Mouse (Mus musculus) layer of hippocampus, postnatal 36 days (tissue): ENCODE results near the gene Lamc2. TPM values are rescaled to one million over a fixed set of nuclear protein-coding genes. Genes with fewer than 3 reads are reported as not detected.

Experiments
- DNase-seq, 2 experiments: peaks; one replicate each; pipeline ENCODE4 v3.0.0; 2022
- total RNA-seq, 2 experiments: library from RNA; stranded (reverse); gene quantifications; 2 replicates each; pipeline ENCODE4 v1.2.3; 2021

Gene Lamc2
- total RNA-seq, 2 experiments from 2014 or later = 1.6 to 2.1 TPM

DNA sequence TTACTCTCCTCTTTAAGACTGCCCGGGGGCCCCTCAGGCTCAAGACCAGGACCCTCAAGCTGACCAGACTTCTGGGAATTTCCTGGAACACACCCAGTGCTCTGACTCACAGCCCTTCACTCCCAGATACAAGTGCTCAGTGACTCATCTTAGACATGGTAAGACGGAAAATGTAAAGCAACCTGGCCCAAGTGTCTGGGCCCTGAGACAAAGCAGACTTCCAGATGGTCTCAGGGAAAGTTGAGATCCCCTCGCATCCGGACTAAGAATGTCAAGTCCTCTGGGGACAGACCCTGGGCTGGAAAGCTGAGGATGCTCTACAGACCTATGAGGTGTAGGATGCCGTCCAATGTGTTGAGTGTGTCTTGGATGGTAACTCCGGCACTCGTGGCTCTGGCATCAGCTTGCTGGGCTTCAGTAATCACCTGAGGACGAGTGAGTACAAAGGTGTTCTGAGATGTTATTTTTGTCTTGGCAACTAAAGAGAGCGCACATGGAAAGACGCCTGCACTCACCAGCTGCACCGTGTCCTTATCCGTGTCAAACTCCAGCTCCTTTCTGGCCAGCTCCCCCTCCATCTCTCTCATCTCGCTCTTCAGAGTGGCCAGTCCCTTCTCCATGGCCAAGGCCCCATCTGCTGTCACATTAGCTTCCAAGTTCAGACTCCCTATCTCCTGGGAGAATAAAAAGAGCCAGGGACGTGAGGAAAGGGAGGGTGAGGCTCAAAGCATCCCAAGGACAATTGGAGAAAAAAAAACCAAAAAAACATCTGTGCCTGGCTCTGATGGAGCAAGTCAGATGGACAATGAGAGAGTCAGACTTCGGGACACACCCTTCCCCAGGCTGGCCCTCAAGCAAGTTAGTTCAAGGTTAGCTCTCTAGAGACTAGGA, 59.5 kb downstream of the Lamc2 start:
- no peak for DNase-seq

DNA sequence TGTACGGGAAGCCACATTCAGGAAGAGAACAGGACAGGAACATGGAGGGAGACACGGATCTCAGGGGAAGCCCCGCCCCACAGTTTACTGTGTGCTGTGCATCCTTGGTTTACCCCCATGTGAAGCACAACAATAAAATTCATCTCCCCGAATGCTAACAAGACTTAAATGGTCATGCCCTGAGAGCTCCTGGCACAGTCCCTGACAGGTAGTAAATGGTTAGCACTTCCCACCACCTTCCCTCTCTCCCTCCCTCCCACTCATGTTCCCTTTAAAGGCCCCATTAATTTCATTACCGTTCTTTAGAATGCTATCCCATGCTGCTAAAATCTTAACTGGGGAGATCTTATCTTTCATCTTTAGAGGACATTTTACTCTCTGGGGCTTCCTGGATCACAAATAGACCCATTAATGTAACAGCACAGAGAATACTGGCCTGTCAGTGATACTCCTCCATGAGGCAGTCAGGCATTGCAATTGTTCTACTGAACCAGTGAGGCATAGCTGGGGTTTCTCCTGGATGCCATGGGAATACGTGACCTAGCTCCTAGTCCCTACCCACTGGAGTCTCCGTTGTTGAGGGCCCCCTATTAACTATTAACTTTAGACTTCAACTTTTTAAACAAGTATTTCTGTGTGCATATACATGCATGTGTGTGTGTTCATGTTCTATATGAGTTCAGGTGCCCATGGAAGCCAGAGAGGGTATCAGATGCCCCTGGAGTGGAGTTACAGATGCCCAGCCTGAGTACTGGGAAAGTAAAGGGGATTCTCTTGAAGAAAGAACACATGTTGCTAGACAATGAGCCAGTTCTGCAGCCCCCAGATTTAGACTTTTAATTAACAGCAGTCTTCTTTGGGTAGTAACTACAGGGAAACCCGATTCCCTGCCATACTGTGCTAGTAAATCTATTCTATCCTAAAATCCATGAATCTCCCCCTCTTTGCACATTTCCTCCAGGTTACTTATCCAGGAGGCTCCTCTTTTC, 60.7 kb downstream of the Lamc2 start:
- no peak for DNase-seq

DNA sequence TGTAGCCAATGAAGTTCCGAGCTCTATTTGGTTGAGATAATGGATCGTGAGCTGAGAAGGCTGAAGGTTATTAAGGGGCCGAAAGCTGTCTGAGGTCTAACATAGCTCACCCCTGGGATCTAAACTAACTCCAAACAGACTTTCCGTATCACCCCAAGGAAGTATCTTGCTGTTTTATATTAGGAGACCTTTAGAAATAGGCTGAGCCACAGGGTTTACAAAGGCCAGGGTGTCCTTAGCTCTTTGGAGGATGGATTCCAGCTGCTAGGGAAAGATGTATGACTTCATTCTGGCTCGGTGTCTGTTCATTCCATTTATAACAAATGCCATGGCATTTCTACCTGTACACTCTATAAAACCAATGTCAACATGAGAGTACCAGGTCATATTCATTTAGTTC, 61.7 kb downstream of the Lamc2 start:
- DNase-seq = no peak

DNA sequence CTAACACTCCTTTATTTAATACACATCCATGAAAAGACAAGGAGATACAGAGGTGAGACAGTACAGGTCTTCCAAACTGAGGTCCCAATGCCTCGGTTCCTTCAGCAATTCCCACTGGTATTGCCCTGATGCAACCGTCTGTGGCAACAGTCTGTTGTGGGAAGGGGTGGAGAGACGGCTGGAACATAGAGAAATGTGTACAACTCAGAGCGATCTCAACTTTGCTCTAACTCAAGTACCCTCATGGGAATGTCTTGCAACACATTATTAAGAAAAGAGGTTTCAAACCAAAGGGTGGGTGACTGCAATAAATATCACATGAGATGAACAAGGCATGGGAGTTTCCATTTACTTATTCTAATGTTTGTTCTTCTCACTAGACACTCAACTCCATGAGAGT, 63.5 kb downstream of the Lamc2 start:
- no peak for DNase-seq

DNA sequence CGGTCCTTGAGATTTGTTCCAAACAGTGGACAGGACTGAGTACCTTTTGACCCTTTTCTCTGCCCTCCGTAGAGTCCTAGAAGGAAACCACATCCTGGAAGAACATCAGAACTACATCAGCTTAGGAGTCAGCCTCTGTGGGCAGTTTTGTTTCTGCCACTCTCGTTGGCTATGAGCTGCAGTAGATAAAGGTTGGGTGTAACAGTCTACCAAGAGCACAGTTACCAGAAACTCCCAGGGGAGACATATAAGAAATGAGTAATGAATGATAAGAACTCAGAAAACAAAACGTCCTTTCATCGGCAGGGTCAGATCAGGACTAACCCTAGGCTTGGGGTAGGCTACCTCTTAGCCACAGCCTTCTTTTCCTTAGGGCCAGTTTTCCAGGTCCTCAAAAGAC, 64.9 kb downstream of the Lamc2 start:
- no peak for DNase-seq

DNA sequence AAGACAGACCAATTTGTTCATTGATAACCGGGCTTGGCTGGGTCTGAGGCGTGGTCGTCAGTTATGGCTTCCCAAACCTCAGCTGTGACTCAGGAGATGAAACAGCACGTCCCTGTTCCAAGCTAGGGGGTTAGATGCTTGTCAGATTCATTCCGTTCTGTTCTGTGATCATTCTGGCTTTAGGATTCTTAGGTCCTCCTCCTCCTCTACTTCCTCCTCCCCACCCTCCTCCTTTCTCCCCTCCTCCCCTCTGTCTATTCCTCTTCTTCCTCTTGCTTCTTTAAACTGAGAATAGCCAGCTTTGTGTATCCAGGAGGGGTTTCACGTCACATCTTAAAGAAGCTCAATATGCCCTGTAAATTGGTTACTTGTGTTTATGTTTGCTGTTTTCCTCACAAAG, 65.7 kb downstream of the Lamc2 start:
- no peak for DNase-seq

DNA sequence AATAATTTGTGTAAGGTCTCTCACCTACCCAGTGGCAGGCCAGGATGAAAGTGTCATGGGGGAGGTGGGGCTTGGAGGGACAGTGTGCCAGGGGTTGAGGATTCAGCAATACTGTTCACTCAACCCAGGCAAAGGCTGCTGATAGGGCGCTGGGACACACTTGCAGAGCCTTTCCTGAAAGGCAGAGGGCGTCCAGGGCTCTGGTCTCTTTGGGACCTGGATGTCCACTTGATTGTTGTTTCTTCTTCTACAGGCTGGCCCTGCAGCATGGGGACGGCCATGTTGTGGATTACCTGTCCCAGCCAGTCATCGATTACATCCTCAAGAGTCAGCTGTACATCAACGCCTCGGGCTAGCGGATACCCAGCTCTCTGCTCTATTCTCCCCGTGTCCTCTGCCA, 70.9 kb downstream of the Lamc2 start:
- no peak for DNase-seq

DNA sequence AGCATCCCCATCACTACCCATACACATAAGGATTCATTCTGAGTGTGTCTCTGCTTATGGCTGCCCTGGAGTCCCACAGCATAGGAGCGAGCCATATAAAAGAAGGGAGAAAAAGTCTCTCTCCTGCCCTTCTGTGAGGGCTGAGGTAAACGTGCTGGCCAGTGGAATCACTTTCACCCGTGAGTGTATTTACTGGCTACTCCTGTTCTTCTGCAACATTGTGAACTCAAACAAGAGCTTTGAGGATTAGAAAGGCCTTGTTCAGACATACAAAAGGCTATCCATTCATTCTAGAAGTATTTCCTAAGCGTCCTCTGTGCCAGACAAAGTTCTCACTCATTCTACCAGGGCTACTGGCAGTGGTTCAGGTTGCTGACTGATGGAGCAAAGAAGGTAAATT, 74.7 kb downstream of the Lamc2 start:
- DNase-seq = no peak

DNA sequence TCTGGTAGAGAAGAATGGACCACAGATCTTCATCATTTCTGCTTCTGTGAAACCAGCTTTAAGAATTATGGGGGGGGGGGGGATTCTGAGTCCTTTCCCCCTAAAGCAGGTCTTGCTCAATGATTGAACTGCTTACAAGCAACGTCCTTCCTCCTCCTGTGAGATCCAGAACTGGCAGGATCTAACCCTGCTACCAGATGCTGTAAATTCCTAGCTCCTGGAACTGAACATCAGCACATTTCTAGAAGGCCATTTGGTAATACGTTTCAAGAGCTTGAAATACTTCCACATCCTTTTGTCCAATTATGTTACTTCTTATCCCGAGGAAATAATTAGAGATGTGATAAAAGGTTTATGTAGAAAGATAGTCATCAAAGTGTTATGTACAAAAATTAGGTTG, 76.4 kb downstream of the Lamc2 start:
- no peak for DNase-seq

DNA sequence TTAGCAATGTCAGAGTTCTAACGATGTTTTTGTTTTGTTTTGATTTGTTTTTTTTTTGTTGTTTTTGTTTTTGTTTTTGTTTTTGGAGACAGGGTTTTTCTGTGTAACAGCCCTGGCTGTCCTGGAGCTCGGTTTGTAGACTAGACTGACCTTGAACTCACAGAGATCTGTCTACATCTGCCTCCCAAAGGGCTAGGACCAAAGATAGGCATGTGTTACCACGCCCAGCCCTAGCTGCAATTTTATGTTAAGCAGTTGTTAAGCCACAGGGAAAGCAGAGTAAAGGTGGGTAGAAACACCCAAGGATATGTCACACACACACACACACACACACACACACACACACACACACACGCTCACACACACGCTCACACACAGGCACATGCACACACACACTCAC, 76.9 kb downstream of the Lamc2 start:
- no peak for DNase-seq

DNA sequence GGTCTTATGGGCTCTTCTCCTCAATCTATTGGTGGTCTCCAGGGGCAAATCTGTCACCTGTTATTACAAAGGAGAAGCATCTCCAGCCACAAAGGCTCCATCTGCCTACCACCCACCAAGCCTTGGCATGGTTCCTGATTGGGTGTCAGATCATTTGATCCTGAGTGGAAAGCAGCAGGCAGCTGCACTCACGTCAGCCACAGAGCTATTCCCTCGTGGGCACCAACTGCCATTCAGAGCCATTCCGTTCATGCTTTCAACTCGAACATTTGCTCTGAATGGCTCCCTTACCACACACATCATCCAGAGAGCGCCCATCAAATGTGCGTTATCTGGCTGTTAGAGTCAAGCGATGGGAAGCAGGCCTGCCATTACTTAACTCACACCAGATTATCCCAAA, 78.4 kb downstream of the Lamc2 start:
- peak; percentile 43 to 53 for DNase-seq

DNA sequence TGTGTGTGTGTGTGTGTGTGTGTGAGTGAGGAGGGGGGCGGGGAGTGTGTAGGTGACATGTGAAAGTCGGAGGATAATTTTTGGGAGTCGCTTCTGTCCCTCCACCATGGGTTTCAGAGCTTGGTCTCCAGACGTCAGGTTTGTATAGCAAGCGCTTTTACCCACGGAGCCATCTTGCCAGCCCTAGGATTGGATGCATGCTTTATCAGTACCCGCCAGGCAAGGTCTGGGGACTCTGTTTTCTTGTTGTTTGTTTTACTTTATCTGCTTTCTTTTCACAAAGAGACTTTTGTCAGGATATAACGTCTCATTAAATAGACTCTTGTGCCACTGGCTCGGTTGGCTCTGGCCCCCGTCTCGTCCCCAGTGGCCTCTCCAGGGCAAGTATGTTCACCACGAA, 81.4 kb downstream of the Lamc2 start:
- no peak for DNase-seq

DNA sequence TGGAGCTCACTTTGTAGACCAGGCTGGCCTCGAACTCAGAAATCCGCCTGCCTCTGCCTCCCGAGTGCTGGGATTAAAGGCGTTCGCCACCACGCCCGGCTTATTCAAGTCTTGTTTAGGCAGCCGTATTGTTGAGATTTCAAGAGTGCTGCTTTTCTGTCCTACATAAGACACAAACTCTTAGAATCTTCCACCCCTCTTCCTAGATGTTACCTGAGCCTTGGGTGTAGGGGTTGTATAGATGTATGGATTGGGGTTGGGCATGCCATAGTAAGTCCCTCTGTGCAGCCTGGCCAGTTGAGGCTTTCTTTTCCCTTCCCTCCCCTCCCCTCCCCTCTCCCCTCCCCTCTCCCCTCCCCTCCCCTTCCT, 83.1 kb downstream of the Lamc2 start:
- no peak for DNase-seq

DNA sequence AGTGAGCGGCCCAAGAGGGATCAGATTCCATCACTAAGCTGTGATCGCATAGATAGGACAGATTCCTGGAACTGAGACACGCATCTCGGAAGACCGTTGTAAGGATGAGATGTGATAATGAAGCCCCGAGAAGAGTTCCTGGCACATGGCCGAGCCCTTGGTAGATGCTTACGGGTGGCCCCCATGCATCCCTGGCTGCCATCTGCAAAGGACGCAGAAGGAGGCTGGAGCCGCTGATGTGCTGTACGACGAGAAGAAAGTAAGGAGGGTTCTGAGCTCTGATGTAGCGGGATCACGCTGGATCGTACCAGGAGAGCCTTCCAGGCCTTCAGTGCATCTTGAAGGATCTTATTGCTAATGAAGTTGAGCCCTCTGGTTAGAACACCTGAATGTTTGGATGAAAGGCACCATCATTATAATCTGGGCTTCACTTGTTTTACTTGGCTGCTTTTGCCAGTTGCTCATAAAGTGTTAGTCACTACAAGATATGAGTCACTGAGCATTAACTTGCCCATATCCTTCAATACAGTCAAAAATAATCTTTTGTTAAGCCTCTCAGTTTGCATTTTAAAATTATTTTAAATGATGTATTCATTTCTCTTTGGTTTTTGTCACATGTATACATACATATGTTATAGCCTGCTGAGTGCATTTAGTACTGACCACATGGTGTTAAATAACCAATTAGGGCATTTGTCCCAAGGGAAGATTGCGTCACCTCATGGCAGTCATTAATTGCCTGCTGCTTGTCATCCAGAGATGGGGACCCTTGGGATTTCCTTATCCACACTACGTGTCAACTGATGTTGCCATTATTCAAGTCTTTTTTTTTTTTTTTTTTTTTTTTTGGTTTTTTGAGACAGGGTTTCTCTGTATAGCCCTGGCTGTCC, 83.7 kb downstream of the Lamc2 start:
- no peak for DNase-seq

DNA sequence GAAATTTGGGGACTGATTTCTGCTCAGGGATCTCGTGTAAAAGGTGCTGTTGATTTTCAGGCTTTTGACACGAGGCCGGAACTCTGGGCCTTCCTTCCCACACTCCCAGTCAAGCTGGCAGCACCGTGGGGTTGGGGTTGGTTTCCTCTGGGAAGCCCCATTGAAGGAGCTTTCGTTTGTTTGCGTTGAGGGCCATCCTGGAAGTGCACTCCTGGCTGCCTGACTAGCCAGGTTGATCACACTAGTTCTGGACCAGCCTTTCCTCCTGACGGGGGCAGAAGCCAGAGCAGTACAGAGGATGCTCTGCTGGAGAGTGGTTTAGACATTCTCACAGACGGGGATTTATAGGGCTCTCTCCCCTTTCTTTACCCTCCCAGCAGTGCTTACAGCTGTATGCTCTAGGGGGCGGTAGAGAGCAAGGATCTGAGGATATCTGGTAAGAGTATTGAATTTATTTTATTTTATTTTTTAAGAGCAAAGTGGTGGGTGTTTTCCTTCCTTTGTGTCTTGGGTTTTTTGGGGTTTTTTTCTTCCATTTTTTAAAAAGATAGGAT, 84.8 kb downstream of the Lamc2 start:
- peak in 1 of 2 experiments; percentile 40 for DNase-seq

DNA sequence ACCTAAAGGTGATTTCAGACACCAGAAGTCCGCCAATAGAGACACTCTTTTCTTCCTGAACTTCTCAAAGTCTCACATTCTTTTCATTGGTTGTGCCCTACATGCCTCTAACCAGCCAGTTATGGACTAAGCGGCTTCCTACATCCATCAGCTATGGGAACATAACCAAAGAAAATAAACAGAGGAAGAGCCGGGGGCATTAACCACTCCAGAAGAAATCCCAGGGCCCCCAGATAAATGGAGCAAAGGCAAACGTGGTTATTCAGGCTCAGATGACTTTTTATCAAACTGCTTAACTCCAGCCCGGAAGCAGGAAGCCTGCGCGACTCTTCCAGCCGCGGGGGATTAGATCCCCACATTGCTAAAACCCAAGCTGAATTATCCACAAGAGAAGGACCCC, 85.3 kb downstream of the Lamc2 start:
- no peak for DNase-seq

DNA sequence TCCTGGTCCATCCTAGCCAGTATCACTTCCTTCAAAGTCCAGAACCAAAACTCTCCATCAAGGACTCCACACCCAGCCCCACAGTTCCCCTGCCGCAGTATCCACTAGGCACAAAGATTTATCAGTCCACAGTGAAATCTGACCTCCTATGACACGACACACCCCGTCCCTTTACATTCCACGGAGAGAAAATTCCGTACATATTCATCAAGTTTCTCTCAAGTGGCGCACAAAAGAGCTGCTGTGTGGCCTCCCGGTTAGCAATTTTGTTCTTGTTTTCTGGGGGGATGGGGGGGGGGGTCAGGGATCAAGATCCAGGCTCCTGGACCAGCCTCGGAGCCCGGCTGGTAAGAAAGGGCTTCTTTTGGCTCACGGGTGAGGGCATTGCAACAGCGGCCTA, 87.7 kb downstream of the Lamc2 start:
- DNase-seq = no peak

DNA sequence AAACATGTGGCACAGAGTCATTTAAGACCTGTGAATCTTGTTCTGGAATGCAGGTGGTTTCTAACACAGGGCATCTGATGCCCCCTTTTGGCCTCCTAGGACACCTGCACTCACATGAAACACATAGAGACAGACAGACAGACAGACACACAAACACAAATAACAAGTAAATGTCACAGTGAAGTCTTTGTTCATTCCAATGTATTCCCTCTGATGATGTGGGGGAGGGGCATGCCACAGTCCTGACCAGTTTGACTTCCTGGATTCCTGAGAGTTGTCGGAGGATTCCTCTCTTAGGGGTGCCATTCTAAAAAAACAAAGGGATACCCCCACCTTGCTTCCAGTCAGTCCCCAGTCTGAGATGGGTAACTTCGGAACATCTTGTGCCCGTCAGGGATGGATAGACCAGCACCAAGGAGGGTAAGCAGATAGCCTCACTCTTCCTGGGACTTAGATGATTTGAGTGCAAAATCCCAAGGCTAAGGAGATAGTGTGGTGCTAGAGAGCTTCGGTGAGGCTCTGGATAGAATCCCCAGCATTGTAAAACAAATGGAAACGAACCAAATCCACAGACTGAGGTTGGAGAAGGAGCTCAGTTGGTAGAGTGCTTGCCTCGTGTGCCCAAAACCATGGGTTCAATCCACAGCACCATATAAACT, 89.1 kb downstream of the Lamc2 start:
- no peak for DNase-seq

DNA sequence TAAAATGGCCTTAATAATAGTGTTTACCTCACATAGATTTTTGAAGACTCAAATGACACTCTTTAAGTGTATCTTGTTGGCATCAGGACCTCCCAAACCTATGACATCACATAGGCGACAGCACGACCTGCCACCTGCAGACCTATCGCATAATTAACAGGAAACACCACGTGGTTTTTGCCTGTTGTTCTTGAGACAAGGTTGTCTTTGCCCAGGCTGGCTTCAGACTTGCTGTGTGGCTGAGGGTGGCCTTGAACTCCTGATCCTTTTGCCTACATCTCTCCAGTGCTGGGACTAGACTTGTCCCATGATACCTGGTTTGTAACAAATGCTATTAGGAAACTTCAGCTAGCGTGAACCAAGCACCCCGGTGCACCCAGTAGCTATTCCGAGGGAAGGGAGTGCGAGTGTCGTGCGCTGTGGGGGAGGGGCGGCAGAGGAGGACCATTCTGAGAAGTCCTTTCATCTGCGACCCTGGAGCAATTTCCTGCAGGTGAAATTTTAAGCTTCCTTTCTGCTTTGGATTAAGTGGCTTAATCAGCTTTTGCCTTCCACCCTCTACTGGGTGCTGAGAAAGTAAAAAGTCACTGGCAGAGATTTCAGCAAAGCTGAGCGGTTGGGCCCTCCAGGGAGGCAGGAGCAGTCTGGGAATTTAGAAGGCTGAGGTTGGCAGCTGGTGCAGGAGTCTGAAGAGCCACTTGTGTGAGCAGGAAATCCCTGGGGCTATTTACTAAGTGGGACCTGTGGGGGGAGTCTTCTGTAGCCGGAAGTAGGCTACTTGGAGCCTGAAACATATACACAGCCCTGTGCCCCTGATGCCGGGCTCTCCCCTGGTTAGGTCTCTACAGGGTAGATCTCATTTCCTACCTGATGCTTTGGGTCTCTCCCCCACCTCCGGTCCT, 90.2 kb downstream of the Lamc2 start:
- DNase-seq = no peak

DNA sequence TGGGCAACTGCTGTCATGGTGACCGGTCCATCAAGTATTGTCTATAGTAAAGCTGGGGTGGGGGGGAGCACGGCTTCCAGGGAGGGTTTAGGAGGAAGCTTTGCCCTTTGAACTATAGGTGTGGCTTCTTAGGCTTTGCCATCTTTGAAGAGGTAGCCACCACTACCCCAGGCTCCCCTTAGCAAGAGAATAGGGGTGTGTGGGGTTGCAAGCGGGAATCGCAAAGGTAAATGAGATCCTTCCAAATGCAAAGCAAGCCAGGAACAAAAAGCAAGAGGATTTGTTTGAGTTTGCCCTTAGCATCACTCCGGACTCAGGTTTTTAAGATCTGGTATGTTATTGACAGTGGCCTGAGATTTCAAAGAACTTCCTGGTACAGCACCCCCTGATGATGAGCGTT, 90.9 kb downstream of the Lamc2 start:
- DNase-seq = no peak
